Mouse (Mus musculus): Measurements from ENCODE around the gene Itfg2.
A peak's percentile ranks its signal among the peaks of the same experiment; 100 is the strongest.

DNA sequence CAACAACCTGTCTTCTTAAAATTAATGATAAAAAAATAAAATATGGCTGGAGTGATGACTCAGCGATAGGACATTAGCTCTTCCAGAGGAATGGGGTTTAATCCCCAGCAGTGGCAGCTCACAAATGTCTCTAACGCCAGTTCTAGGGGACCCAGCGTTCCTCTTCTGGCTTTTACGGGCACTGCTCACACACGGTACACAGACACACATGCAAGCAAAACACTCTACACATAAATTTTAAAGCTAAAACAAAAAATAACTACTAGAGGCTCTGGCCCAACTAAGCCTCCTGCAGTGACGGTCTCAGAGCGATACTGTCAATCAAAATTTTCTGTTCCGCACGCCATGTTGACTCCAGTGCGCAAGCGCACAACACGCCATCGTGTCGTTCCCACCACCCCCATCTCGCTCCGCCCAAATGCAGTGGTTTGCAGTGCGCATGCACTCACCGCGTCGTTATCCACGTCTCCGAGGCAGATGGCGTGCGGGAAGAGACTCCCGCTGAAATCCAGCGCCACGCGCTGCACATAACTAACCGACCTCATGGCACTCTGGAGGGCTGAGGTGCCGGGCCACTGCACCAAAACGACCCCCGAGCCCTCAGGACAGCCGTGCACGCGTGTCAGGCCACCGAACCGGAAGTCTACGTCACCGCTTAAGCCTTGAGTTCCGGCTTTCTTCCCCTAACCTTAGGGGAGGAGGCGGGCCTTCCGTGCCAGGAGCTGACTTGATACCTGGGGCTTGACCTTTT is at the start of gene Itfg2:
- no peak for TF ChIP-seq CTCF (IDR thresholded peaks at IDR 0.05; ENCODE audit: borderline replicate concordance, insufficient read depth, low read length)
- peak; percentile 95 for TF ChIP-seq POLR2A (IDR thresholded peaks at IDR 0.05; ENCODE audit: low read depth, low read length)

Measured in embryonic fibroblast, embryonic 13.5 days (primary cell).